Mouse (Mus musculus) neutrophil, adult 59 days (primary cell): ENCODE results near the gene Mfsd7a. TPM values are rescaled to one million over a fixed set of nuclear protein-coding genes. Genes with fewer than 3 reads are reported as not detected.

Experiments
- total RNA-seq, 2 experiments: library from RNA; stranded (reverse); gene quantifications; 1 replicate in 1 of 2; 2 replicates in 1 of 2; pipeline ENCODE4 v1.2.4; 2023

The Mfsd7a gene
- total RNA-seq: 10 to 100 TPM; 15.9 to 22.5 TPM

DNA sequence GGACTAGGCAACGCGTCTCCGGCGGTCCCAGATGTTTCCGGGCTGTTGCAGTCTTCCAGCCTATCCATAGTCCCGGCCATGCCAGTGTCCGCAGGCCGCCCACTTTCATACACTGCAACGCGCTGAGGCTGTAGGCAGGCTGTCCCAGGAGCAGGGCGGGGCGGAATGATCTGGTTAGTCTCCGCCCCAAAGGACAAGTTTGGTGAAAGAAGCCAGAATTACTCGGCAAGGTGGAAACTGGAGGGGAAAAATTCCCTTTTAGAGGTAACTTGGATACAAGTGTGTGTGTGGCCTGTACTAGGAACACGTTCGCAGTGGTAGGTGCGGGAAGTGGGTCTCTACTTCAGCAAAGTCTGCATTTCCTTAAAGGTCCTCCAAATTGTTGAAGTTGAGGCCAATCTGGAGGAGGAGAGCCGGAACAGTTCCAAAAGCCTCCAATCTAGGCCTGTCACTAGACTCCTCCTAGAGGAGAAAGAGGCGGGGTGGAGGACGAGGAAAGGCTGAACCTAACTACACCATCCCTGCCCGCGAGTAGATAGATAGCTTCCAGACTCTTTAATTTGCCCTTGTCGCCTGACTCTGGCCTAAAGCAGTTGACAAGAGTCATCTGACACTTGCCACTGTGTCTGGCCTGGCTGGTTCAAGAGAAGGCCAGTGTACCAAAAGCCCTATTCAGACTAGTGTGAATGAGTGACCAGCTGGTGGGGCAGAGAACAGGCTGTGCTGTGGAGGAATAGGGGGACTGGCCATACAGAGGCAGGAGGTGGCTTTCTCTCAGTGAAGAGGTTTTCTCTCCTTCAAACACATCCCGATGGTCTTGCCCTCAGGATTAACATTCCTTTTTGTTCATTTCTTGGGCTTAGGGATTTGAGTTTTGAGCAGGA lies at the start of gene Mfsd7a:
TSS of gene Mfsd7a (minus strand) at position 107 of the 884 bp plus-strand sequence.

DNA sequence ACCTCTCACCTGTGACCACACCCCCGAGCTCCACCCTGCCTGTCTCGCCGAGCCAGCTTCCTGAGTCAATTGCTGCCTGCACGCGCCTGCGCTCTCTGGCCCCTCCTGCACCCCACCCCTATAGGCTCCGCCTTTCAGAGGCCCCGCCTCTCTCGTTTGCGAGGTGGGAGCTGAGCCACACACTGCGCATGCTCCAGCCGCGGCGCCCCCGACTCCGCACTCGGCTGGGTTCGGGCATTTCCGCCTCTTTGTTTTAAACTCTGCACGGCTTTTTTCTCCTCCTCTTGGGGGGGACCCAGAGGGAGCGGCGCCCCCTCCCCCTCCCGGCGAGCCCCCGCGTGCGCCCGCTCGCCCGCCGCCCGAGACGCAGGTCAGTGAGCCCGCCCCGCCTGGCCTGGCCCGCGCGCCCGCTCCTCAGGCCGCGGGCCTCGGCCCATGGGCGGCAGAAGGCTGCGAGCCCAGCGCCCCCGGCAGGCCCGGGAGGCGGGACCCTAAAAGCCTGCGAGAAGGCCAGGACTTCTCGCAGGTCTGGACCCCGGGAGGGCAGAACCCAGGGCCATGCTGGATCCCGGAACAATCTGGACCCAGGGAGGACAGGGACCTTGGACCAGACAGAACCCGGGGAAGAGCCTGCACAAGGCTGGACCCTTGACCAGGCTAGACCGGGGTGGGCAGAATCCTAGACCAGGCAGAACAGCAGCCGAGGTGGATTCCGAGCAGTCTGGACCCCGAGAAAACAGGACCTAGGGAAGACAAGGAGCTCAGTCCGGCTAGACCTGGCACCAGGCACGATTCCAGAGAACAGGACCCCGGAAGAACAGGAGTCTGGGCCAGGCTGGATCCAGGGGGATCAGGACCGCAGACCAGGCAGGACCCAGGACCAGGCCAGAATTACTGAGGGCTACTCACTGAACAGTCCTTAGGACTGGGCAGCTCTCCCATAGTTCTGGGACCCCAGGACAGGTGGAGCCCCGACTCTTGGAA lies 12.7 kb upstream of the Mfsd7a start, which contains the start of gene Pcgf3:
TSS of gene Pcgf3 (plus strand) at position 151 of the 984 bp plus-strand sequence.

DNA sequence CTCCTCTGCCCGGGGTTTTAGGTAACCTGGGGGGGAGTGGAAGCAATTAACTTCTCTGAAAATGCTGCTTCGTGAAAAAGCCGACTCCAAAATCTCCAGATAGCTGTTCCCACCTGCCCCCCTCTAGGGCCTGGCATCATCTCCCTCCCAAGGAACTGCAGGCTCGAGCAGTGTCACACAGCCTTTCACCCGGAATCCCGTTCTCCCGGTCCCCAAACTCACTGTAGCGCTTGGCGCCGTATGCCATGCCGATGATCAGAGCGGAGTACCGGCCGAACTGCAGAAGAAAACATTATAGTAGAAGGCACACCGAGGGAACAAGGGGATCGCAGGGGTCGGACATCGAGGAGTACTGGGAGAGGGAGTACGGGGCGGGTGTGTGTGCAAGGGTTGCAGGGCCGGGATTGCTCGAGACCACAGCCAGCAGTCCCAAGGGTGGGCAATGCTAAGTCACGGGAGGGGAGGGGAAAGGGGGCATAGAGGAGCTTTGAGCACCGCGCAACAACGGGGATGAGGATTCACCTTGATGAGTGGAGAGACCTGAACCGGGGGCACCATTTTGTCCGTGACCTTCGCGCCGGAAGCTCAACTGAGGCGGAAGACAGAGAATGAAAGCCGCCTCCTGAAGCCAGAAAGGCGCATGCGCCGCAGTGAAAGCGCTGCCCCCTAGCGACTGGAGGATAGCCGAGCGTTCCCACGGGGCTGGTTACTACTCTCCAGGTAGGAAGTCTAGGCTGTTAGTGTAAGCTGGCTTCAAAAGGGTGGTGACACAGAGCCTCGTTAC lies 14.7 kb downstream of the Mfsd7a start, which contains the start of gene Atp5k:
TSS of gene Atp5k (minus strand) at position 645 of the 784 bp plus-strand sequence.

Other genes with a start within 250 kb of the Mfsd7a start
- 10 to 100 TPM; 38.0 to 43.0 TPM for gene Dr1, start 180.0 kb downstream of the Mfsd7a start, total RNA-seq
- gene Pigg, start 136.3 kb downstream of the Mfsd7a start, total RNA-seq: 1 to 10 TPM; 2.2 to 2.3 TPM
- under 1 TPM in 1 of 2 experiments, not detected in 1; 0.26 TPM for gene Gm42517, start 81.0 kb downstream of the Mfsd7a start, total RNA-seq
- gene Pde6b, start 60.5 kb downstream of the Mfsd7a start, total RNA-seq: not detected
- 10 to 100 TPM; 75.9 to 87.5 TPM for gene Atp5k, start 14.4 kb downstream of the Mfsd7a start, total RNA-seq
- 10 to 100 TPM; 12.6 to 15.5 TPM for gene Pcgf3, start 12.3 kb upstream of the Mfsd7a start, total RNA-seq
- not detected for gene Cplx1, start 101.1 kb upstream of the Mfsd7a start, total RNA-seq
- gene Gak, start 180.9 kb upstream of the Mfsd7a start, total RNA-seq: 100 to 1,000 TPM; 105 to 125 TPM
- 10 to 100 TPM; 11.5 to 14.7 TPM for gene Tmem175, start 180.9 kb upstream of the Mfsd7a start, total RNA-seq
- 10 to 100 TPM; 17.3 TPM for gene Idua, start 211.4 kb upstream of the Mfsd7a start, total RNA-seq
- 10 to 100 TPM; 11.2 to 12.6 TPM for gene Dgkq, start 220.8 kb upstream of the Mfsd7a start, total RNA-seq
- 1 to 10 TPM in 1 of 2 experiments, under 1 TPM in 1; 0.20 to 1.0 TPM for gene Slc26a1, start 226.7 kb upstream of the Mfsd7a start, total RNA-seq
- 1 to 10 TPM in 1 of 2 experiments, under 1 TPM in 1; 0.79 to 2.7 TPM for gene Fgfrl1, start 243.5 kb upstream of the Mfsd7a start, total RNA-seq